Mouse (Mus musculus) 416B (cell line): ENCODE measurements at regions not wholly inside any gene's neighbourhood (a gene's known extent, or its start where the extent isn't known, plus 50 kb on each side); places are given as distances from the start of the nearest gene placed in this dataset.

Source experiments
- DNase-seq: peaks from one replicate; pipeline ENCODE4 v3.0.0; 2011; ENCODE audit warnings: low read depth

DNA sequence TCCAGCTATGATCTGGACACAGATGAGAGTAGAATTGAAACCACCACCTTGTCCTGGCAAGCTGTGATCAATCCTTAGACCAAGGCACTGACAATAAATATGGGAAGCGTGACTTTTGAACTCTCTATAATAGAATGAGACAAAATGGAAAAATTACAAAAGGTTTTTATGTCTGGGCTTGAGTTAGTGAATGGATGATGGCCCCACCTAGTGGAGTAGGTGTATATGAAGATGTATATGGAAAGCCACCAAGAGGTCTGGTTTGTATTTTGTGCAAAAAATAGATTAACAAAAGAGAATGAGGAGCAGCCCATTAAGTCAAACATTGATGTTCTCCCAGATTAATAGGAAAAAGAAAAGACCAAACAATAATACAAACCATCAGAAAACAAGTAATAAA is 172.5 kb downstream of the Tacr3 start:
- DNase-seq: peak; percentile 22

DNA sequence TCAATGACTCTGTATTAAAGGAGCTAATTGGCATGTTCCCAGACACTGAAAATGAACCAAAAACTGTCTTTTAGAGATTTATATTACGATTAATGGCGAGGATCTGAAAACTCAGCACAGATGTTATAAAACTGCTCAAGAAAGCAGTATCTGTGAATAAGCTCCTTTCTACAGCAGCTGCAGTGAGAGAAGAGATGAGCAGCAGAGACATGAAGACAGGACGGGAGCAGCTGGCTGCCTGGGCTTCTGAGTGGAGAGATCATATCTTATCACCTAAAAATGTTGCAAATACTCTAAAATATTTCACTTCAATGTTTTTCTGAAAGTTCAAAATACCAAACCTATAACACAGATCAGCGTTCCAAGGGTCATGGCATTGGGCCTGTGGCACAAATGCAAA is 187.0 kb downstream of the Tacr3 start:
- DNase-seq: no peak

- no peak for DNase-seq
These were observed 188.0 kb upstream of the Cenpe start for GRCm38 (mm10) chr3:135024366-135024765.

- no peak for DNase-seq
These were observed 187.5 kb upstream of the Cenpe start for GRCm38 (mm10) chr3:135024799-135025198.

DNA sequence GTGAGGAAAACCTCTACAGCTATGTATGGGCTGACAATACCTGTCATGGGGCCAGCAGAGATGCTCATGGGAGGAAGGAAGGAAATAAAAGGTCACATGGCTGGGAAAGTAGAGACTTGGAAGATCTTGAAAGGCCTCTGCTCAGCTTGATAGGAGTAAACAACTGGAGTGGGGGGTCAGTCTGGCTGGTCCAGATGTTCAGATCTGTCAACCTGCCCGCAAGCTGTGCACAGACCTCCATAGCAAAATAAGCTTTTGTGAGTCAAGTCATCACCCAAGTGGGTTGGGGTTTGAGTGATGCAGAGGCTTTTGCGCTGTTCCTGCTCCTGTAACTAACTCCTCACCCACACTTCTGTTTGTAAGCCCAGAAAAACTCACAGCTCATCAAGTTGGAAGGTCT is 179.9 kb upstream of the Cenpe start:
- no peak for DNase-seq

DNA sequence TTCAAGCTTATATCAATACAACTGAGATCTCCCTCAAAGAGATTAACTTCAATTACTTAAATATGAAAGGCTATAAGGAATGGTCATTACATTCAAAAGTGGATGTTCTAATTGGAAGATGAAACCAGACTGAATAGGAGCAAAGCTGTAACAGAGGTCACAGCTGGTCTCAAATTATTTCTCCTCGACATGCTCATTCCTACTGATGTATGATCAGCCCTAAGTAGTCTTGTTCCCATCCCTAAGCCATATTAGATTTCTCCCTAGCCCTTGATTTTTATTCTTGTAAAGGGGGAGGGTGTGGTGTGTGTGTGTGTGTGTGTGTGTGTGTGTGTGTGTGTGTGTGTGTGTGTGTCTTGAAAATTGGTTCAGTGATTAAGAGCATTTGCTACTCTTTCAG is 175.0 kb upstream of the Cenpe start:
- no peak for DNase-seq

DNA sequence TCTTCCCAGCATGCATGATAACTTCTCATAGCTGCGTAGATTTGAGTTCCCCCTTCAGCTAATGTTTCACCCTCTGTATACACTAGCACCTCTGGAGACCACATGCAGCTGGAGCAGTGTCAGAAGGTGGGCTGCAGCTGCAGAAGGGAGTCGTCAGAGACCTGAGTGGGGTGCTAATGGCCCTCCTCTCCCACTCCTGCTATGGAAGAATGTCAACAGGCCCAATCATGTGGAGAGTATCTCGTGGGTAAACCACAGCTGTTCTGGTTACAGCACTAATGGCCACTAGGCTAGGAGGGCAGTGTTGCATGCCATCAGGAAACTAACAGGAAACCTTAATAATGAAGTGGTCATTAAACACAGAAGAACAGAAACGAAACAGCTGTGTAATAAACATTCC is 170.1 kb upstream of the Cenpe start:
- no peak for DNase-seq

GRCm38 (mm10) chr3:135045769-135046277 is 166.5 kb upstream of the Cenpe start:
- DNase-seq: no peak

GRCm38 (mm10) chr3:135091487-135091886 is 120.8 kb upstream of the Cenpe start:
- no peak for DNase-seq

DNA sequence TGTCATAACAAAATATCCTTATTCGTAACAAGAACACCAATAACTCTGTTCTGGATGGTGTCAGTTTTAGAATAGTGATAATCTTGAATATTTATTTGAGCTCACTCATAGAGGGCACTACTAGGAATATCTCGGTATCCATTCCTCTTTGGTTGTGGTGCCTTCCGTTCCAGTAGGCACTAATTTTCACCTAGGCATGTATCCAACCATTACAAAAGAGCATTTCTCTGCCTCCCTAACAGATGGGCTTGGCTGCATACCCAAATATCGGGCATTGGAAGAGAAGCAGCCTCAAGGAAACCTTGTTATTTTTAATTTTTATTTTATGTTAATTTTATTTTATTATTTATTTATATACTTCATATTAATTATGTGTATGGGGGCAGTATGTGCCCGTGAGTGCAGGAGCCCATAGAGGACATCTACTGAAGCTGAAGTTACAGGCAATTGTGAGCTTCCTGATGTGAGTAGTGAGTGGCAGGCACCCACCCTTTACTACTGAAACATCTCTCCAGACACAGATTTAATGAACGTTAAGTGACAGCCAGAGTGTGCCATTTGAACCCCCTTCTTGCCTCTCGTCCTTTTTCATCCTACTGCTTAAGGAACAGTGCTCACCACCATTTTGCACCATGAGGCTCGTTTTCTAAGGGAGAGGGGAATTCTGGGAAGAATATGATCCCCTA is 111.3 kb upstream of the Cenpe start:
- no peak for DNase-seq
